7 mouse cellular contexts compared by ENCODE assay signal in the genomic region with DNA sequence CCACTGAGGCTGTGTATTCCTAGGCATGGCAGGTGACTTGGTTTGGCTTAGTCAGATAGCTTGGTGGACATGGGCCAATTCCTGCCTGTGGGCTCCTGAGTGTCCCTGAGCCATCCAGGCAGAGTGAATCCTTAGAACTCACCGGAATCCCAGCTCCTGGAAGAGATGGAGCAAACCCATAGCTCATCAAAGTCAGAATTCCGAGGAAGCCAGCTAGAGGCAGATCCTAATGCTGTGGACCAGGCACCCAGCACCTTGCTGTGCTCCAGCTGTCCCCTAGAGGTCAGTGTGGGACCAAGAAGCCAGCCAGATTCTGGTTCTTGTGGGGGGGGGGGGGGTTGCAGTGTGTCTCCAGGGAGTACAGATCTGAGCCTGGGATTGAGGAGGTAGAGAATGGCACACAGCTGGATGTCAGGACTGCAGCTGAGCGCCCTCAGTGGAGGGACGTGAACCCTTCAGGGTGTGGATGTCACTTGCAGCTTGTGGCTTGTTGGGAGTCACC. TPM values are rescaled to one million over a fixed set of nuclear protein-coding genes. Genes with fewer than 3 reads are reported as not detected.
DNase-seq lines count a peak whose midpoint lies in the region; ATAC-seq and TF ChIP-seq lines count a peak whose summit lies in the region.

No protein-coding gene starts in this region.

- H3K36me3 ChIP-seq in ES-Bruce4 (ENCODE audit: control insufficient read depth, insufficient read depth, low read length, poor library complexity, severe bottlenecking): no peaks in the 10 kb centered on the region
- H3K36me3 ChIP-seq in heart, postnatal 0 days (replicated peaks; ENCODE audit: control insufficient read depth, insufficient read depth, low read length): no peaks in the 10 kb centered on the region

- no peak overlapping the region for H3K9ac ChIP-seq in ES-Bruce4 (ENCODE audit: low read depth, poor library complexity, severe bottlenecking)
- H3K9ac ChIP-seq in heart, postnatal 0 days (replicated peaks; ENCODE audit: low read depth, low read length): no peak overlapping the region

- TF ChIP-seq CTCF in ES-Bruce4 (IDR thresholded peaks at IDR 0.05; ENCODE audit: low read depth, low read length): peak; percentile 72
- peak; percentile 81 for TF ChIP-seq CTCF in heart, postnatal 0 days (IDR thresholded peaks at IDR 0.05; ENCODE audit: low read depth)
- peak; percentile 79 for TF ChIP-seq CTCF in layer of hippocampus, adult 2 months (conservative IDR thresholded peaks at IDR 0.05)

- H3K27me3 ChIP-seq in ES-Bruce4 (ENCODE audit: control insufficient read depth, insufficient read depth, low read length, poor library complexity, severe bottlenecking): no peaks in the 10 kb centered on the region
- H3K27me3 ChIP-seq in heart, postnatal 0 days (ENCODE audit: control insufficient read depth, insufficient read depth, low read length): 0 out of 2 replicates have a peak, but pooled peaks cover 5% of the 10 kb centered on the region

- H3K27ac ChIP-seq in ES-Bruce4 (ENCODE audit: insufficient read depth, low read length): no peak overlapping the region
- no peak overlapping the region for H3K27ac ChIP-seq in heart, postnatal 0 days (ENCODE audit: low read depth)
- no peak overlapping the region for H3K27ac ChIP-seq in layer of hippocampus, adult 2 months

- no peak for TF ChIP-seq EP300 in ES-Bruce4 (IDR thresholded peaks at IDR 0.05; ENCODE audit: insufficient read depth, low read depth, low read length)
- TF ChIP-seq EP300 in heart, postnatal 0 days (IDR thresholded peaks at IDR 0.05; ENCODE audit: low read depth): no peak

- H3K4me1 ChIP-seq in ES-Bruce4 (ENCODE audit: control insufficient read depth, insufficient read depth, low read length): no peaks in the 10 kb centered on the region
- no peaks in the 10 kb centered on the region for H3K4me1 ChIP-seq in heart, postnatal 0 days (ENCODE audit: control insufficient read depth, insufficient read depth)

- H3K4me2 ChIP-seq in heart, postnatal 0 days (ENCODE audit: low read depth, low read length): no peak overlapping the region

- TF ChIP-seq POLR2A in ES-Bruce4 (IDR thresholded peaks at IDR 0.05; ENCODE audit: insufficient read depth, low read length): no peak

- H3K9me3 ChIP-seq in ES-Bruce4 (replicated peaks; ENCODE audit: control insufficient read depth, insufficient read depth, low read length, poor library complexity, severe bottlenecking): no peaks in the 10 kb centered on the region
- H3K9me3 ChIP-seq in heart, postnatal 0 days (replicated peaks; ENCODE audit: control insufficient read depth, low read length): no peaks in the 10 kb centered on the region

- WGBS in heart, postnatal 0 days: 16% methylated on average over 4 of the region's 4 CpGs

- peak; percentile 20; the same call in 1 of the 2 replicates for ATAC-seq in heart, postnatal 0 days (ENCODE audit: insufficient read depth, low read depth)

- peak; percentile 62 to 89 for DNase-seq in adrenal gland, adult (ENCODE audit: inconsistent age in 2 of 2, low spot score in 1 of 2)
- peak; percentile 80 for DNase-seq in embryo, embryonic 10.5 days (ENCODE audit: low spot score)
- DNase-seq in heart, postnatal 0 days (ENCODE audit: low spot score): peak; percentile 42
- DNase-seq in layer of hippocampus, adult 2 months (ENCODE audit: low spot score in 2 of 2): peak; percentile 54 to 77
- peak; percentile 85 for DNase-seq in lung, postnatal 36 days
- DNase-seq in right cerebral cortex, postnatal 4 days: peak; percentile 47

- H3K4me3 ChIP-seq in ES-Bruce4 (ENCODE audit: low read depth, low read length): no peak overlapping the region
- H3K4me3 ChIP-seq in heart, postnatal 0 days (ENCODE audit: low read depth, low read length): no peak overlapping the region
- H3K4me3 ChIP-seq in layer of hippocampus, adult 2 months: no peak overlapping the region

RNA-seq across cellular contexts. Expression of gene Rab11fip4, which starts 33.8 kb away (rescaled TPM):
- polyA plus RNA-seq in ES-Bruce4 (2011; ENCODE audit: insufficient read depth, insufficient read length, low read depth, missing spikeins): 27.3 and 28.9 TPM in 2 replicates
- 2.0 TPM in 1 of 2 replicates, not detected in the other for total RNA-seq in heart, postnatal 0 days (2014; rRNA removed; ENCODE audit: low replicate concordance)
- 0.03 TPM in 1 of 2 replicates, not detected in the other for polyA plus RNA-seq in heart, postnatal 0 days (2015; fragmentation: Nextera tagmentation; extraction: Ambion mirVana)
- 100 to 1,000 TPM; 163 to 168 TPM for total RNA-seq in layer of hippocampus, adult 2 months (2021)

Comparison
In these comparisons a context has a peak if more than half of its experiments do, and no peak if none do; other contexts are left out.
1. RNA of gene Rab11fip4, which starts 33.8 kb away (total RNA-seq): 163 to 168 TPM in layer of hippocampus, adult 2 months; 2.0 TPM in heart, postnatal 0 days; every median in the first group is over 10 times any median in the second.
2. Peak in every context shown above with its lines, with median percentiles within 50 percentile points of each other: CTCF ChIP-seq and DNase-seq.